28 mouse cellular contexts compared by ENCODE assay signal in the genomic region with DNA sequence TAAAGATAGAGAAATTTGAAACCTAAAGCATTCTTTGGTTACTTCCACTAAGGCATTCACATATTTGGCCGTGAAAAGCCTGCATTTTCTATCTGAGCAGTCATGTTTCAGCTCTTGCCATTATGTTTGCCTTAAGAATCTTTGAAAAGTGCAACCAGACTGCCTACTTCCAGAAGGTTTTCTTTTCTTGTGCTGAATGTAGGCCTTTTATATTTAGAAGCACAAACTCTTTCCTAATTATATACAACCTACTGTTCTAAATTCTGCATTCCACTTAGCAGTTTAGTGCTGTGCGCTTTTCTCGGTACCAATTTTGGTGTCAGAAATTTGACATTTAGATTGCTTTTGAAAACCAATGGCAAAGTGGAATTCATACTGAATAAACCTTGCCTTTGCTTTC.
DNase-seq lines count a peak whose midpoint lies in the region; ATAC-seq and TF ChIP-seq lines count a peak whose summit lies in the region.
"Had no signal": no experiment of that assay in that cellular context is flagged by ENCODE, and none has a peak within 500 bp of the region (broad histone marks: within the 10 kb centered on the region; RNA-seq: fewer than 3 reads in every experiment).

No protein-coding gene starts in this region.

- peak; percentile 42 for DNase-seq in forebrain, postnatal 0 days
- DNase-seq in right cerebral cortex, adult 18-20 months = peak; percentile 14
- no peak for DNase-seq in right cerebral cortex, postnatal 4 days
- peak; percentile 37 for DNase-seq in brain, embryonic 18.5 days (ENCODE audit: low read depth, low spot score)
- DNase-seq in telencephalon, adult 2 months (ENCODE audit: low read depth, low spot score) = peak; percentile 77
- DNase-seq in heart, postnatal 25 days (ENCODE audit: low spot score) = no peak
- DNase-seq: adrenal gland, postnatal 14 days; cerebellum, adult 9-10 months; cerebellum, postnatal 36 days; embryo, embryonic 11 days; gastrocnemius, postnatal 14 days; heart, postnatal 36 days; kidney, adult 8-10 months; kidney, postnatal 4 days; liver; lung, adult 2 months; lung, postnatal 10 days had no signal

- H3K27ac ChIP-seq in forebrain, postnatal 0 days (ENCODE audit: low read depth, low read length) = no peak overlapping the region
- H3K27ac ChIP-seq in forebrain, embryonic 12.5 days = no peak overlapping the region
- H3K27ac ChIP-seq: embryonic facial prominence, embryonic 12.5 days; heart, embryonic 15.5 days; hindbrain, embryonic 12.5 days; kidney, postnatal 0 days; liver, embryonic 14.5 days; macrophage; midbrain, embryonic 13.5 days; neural tube, embryonic 13.5 days had no signal

- H3K27me3 ChIP-seq in forebrain, postnatal 0 days (ENCODE audit: insufficient read depth, low read length) = no peaks in the 10 kb centered on the region
- no peaks in the 10 kb centered on the region for H3K27me3 ChIP-seq in forebrain, embryonic 12.5 days
- H3K27me3 ChIP-seq: embryonic facial prominence, embryonic 12.5 days; heart, embryonic 15.5 days; hindbrain, embryonic 12.5 days; midbrain, embryonic 13.5 days; neural tube, embryonic 13.5 days; Patski had no signal

- H3K4me2 ChIP-seq in forebrain, postnatal 0 days (ENCODE audit: low read depth) = no peak overlapping the region
- H3K4me2 ChIP-seq in forebrain, embryonic 12.5 days = no peak overlapping the region
- H3K4me2 ChIP-seq: embryonic facial prominence, embryonic 12.5 days; heart, embryonic 15.5 days; hindbrain, embryonic 12.5 days; midbrain, embryonic 13.5 days; neural tube, embryonic 13.5 days had no signal

- H3K9ac ChIP-seq in forebrain, postnatal 0 days = no peak overlapping the region
- no peak overlapping the region for H3K9ac ChIP-seq in forebrain, embryonic 12.5 days
- H3K9ac ChIP-seq: embryonic facial prominence, embryonic 12.5 days; heart, embryonic 15.5 days; hindbrain, embryonic 12.5 days; liver, embryonic 14.5 days; midbrain, embryonic 13.5 days; neural tube, embryonic 13.5 days had no signal

- peak; percentile 82 for ATAC-seq in forebrain, postnatal 0 days
- ATAC-seq in forebrain, embryonic 12.5 days (ENCODE audit: low FRiP score) = no peak
- ATAC-seq: intestine, embryonic 16.5 days; midbrain, embryonic 13.5 days; Patski had no signal

- no peaks in the 10 kb centered on the region for H3K9me3 ChIP-seq in forebrain, postnatal 0 days (ENCODE audit: low read length)
- no peaks in the 10 kb centered on the region for H3K9me3 ChIP-seq in forebrain, embryonic 12.5 days
- H3K9me3 ChIP-seq: embryonic facial prominence, embryonic 12.5 days; heart, embryonic 15.5 days; hindbrain, embryonic 12.5 days; midbrain, embryonic 13.5 days; neural tube, embryonic 13.5 days had no signal

- TF ChIP-seq CTCF in forebrain, postnatal 0 days (IDR thresholded peaks at IDR 0.05; ENCODE audit: low read depth) = no peak

- 33% methylated on average over 3 of the region's 3 CpGs for WGBS in forebrain, postnatal 0 days
- WGBS in forebrain, embryonic 12.5 days = 56% methylated on average over 3 of the region's 3 CpGs

- H3K36me3 ChIP-seq in forebrain, postnatal 0 days (ENCODE audit: insufficient read depth) = no peaks in the 10 kb centered on the region
- no peaks in the 10 kb centered on the region for H3K36me3 ChIP-seq in forebrain, embryonic 12.5 days (replicated peaks)
- H3K36me3 ChIP-seq: embryonic facial prominence, embryonic 12.5 days; heart, embryonic 15.5 days; hindbrain, embryonic 12.5 days; midbrain, embryonic 13.5 days; neural tube, embryonic 13.5 days had no signal

- no peaks in the 10 kb centered on the region for H3K4me1 ChIP-seq in forebrain, postnatal 0 days (ENCODE audit: insufficient read depth)
- no peaks in the 10 kb centered on the region for H3K4me1 ChIP-seq in forebrain, embryonic 12.5 days
- H3K4me1 ChIP-seq: embryonic facial prominence, embryonic 12.5 days; heart, embryonic 15.5 days; hindbrain, embryonic 12.5 days; midbrain, embryonic 13.5 days; neural tube, embryonic 13.5 days had no signal

- intact Hi-C loops in heart, postnatal 25 days (cut with DNase I) = no loop called here

- no peak overlapping the region for H3K4me3 ChIP-seq in forebrain, postnatal 0 days (ENCODE audit: low read depth, low read length)
- H3K4me3 ChIP-seq in forebrain, embryonic 12.5 days (replicated peaks) = no peak overlapping the region
- H3K4me3 ChIP-seq: embryonic facial prominence, embryonic 12.5 days; heart, embryonic 15.5 days; hindbrain, embryonic 12.5 days; midbrain, embryonic 13.5 days; neural tube, embryonic 13.5 days had no signal

Comparison
In these comparisons a context has a peak if more than half of its experiments do, and no peak if none do; other contexts are left out.
1. DNase-seq: peak in forebrain, postnatal 0 days (single experiment), right cerebral cortex, adult 18-20 months (single experiment), brain, embryonic 18.5 days (single experiment) and telencephalon, adult 2 months (single experiment); none in right cerebral cortex, postnatal 4 days (single experiment) and heart, postnatal 25 days (single experiment).